In the genomic region with DNA sequence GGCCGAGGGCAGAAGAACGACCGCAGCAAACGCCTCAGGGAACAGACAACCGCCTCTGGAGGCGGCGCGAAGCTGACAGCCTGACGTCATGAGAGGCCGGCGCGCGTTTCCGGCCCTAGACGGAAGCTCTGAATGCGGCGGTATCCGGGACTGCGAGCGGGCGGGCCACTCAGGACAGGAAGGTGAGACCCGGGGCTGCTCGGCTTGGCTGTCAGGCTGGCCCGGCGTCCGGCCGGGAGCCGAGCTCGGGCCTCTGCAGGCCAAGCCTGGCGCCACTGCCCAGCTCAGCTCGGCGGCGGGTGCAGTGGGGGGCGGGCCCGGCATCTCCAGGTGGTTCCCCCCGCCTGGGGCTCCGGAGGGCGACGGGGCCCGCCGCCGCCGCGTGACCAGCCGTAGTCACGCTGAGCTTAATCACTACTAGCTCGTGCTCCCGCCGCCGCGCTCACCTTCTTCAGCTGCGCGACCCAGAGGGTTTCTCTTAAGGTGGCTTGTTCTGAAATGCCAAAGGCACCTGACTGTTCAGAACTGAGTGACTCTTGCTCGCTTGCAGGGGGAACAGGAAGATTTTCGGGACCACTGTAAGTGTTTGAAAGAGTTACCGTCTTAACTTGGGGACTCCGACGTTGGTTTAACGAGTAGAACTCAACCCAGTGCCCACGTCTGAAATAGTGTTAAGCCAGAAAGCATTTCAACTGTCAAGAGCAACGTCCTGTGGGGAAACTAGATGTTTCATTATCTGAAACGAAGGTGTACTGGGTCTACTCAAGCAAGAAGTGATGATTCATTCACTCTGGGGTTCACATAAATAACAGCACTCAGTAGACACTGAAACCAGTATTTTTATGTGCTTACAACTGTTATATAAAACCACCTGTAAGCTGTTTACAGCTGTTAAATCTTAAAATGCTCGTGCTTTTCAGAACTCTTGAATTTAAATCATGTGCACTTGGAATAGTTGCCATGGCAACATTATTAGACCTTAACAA, we compare ENCODE assay signal across 8 mouse cellular contexts. TPM values are rescaled to one million over a fixed set of nuclear protein-coding genes. Genes with fewer than 3 reads are reported as not detected.
A peak's percentile ranks its signal among the peaks of the same experiment; 100 is the strongest.
DNase-seq lines count a peak whose midpoint lies in the region; ATAC-seq and TF ChIP-seq lines count a peak whose summit lies in the region.

A gene (minus strand): TSS at position 73 of the 986 bp plus-strand sequence.
A gene (plus strand): TSS at position 174 of the 986 bp plus-strand sequence.

- no peak for TF ChIP-seq EP300 in liver, embryonic 14.5 days (IDR thresholded peaks at IDR 0.05; ENCODE audit: low read depth)

- DNase-seq in CD4-positive, CD25-positive, alpha-beta regulatory T cell, adult 2 months (ENCODE audit: low read depth, low spot score), result peak; percentile 94
- peak; percentile 66 for DNase-seq in brain, embryonic 18.5 days (ENCODE audit: low read depth, low spot score)
- peak; percentile 95 for DNase-seq in kidney, postnatal 10 days
- DNase-seq in liver, embryonic 14.5 days (ENCODE audit: low read depth in 3 of 3, low spot score in 3 of 3), result peak; percentile 80 to 82 (median 80)
- DNase-seq in neural tube, embryonic 10.5 days (ENCODE audit: extremely low spot score, low spot score), result peak; percentile 93

- peaks cover 63% of the 10 kb centered on the region for H3K36me3 ChIP-seq in erythroblast, embryonic 14.5 days (ENCODE audit: control insufficient read depth)
- peaks cover 24% of the 10 kb centered on the region for H3K36me3 ChIP-seq in heart, embryonic 13.5 days
- H3K36me3 ChIP-seq in liver, embryonic 14.5 days (replicated peaks; ENCODE audit: control insufficient read depth, insufficient read depth, low read depth), result peaks cover 7% of the 10 kb centered on the region
- H3K36me3 ChIP-seq in stomach, embryonic 15.5 days, result no peaks in the 10 kb centered on the region

- peak; percentile 33; the same call in 1 of the 2 replicates for TF ChIP-seq CTCF in liver, embryonic 14.5 days (IDR thresholded peaks at IDR 0.05; ENCODE audit: low read depth)

- peak within 1 kb of the TSS; percentile 88 for H3K9ac ChIP-seq in heart, embryonic 13.5 days
- peak within 1 kb of the TSS; percentile 95 for H3K9ac ChIP-seq in liver, embryonic 14.5 days (replicated peaks)
- H3K9ac ChIP-seq in stomach, embryonic 15.5 days, result peak within 1 kb of the TSS; percentile 69

- peak; percentile 95 for ATAC-seq in heart, embryonic 13.5 days (ENCODE audit: extremely low read depth, insufficient number of reproducible peaks, low FRiP score, low TSS enrichment)
- peak; percentile 97 for ATAC-seq in liver, embryonic 14.5 days (ENCODE audit: insufficient read depth)
- peak; percentile 98 for ATAC-seq in stomach, embryonic 15.5 days (ENCODE audit: insufficient read depth, low FRiP score, low read depth)

- H3K4me1 ChIP-seq in erythroblast, embryonic 14.5 days (ENCODE audit: control insufficient read depth), result peaks cover 34% of the 10 kb centered on the region
- peaks cover 30% of the 10 kb centered on the region for H3K4me1 ChIP-seq in heart, embryonic 13.5 days
- H3K4me1 ChIP-seq in liver, embryonic 14.5 days (replicated peaks; ENCODE audit: control insufficient read depth in 2 of 2, insufficient read depth in 2 of 2, low read length in 1 of 2), result peaks cover 13 to 22% of the 10 kb centered on the region in 2 experiments
- H3K4me1 ChIP-seq in stomach, embryonic 15.5 days, result peaks cover 11% of the 10 kb centered on the region

- peak within 1 kb of the TSS; percentile 93 for H3K27ac ChIP-seq in heart, embryonic 13.5 days (replicated peaks)
- H3K27ac ChIP-seq in liver, embryonic 14.5 days, result peak within 1 kb of the TSS; percentile 77
- H3K27ac ChIP-seq in stomach, embryonic 15.5 days, result peak within 1 kb of the TSS; percentile 94

- peak within 1 kb of the TSS; percentile 92 for H3K4me2 ChIP-seq in heart, embryonic 13.5 days
- H3K4me2 ChIP-seq in liver, embryonic 14.5 days (ENCODE audit: low read depth), result peak within 1 kb of the TSS; percentile 86
- H3K4me2 ChIP-seq in stomach, embryonic 15.5 days, result peak within 1 kb of the TSS; percentile 72

- peak within 1 kb of the TSS; percentile 76 for H3K4me3 ChIP-seq in erythroblast, embryonic 14.5 days (replicated peaks)
- H3K4me3 ChIP-seq in heart, embryonic 13.5 days, result peak within 1 kb of the TSS; percentile 71
- H3K4me3 ChIP-seq in liver, embryonic 14.5 days (ENCODE audit: insufficient read depth in 1 of 2, low read depth in 2 of 2, low read length in 2 of 2), result peak within 1 kb of the TSS; percentile 77 to 98
- H3K4me3 ChIP-seq in stomach, embryonic 15.5 days (replicated peaks), result peak within 1 kb of the TSS; percentile 80

- WGBS in heart, embryonic 13.5 days, result under 1% methylated on average over 62 of the region's 63 CpGs
- WGBS in liver, embryonic 14.5 days (ENCODE audit: insufficient replicate concordance), result under 1% methylated on average over 63 of the region's 63 CpGs
- under 1% methylated on average over 62 of the region's 63 CpGs for WGBS in stomach, embryonic 15.5 days

- no peaks in the 10 kb centered on the region for H3K9me3 ChIP-seq in erythroblast, embryonic 14.5 days (ENCODE audit: control insufficient read depth, low read length)
- no peaks in the 10 kb centered on the region for H3K9me3 ChIP-seq in heart, embryonic 13.5 days
- H3K9me3 ChIP-seq in liver, embryonic 14.5 days (ENCODE audit: control insufficient read depth, low read length), result no peaks in the 10 kb centered on the region
- no peaks in the 10 kb centered on the region for H3K9me3 ChIP-seq in stomach, embryonic 15.5 days

- H3K27me3 ChIP-seq in erythroblast, embryonic 14.5 days (ENCODE audit: control insufficient read depth), result no peaks in the 10 kb centered on the region
- no peaks in the 10 kb centered on the region for H3K27me3 ChIP-seq in heart, embryonic 13.5 days (replicated peaks)
- no peaks in the 10 kb centered on the region for H3K27me3 ChIP-seq in liver, embryonic 14.5 days (ENCODE audit: control insufficient read depth, insufficient read depth, low read length)
- no peaks in the 10 kb centered on the region for H3K27me3 ChIP-seq in stomach, embryonic 15.5 days (replicated peaks)

RNA-seq across cellular contexts. Expression of the first gene that starts in this region (rescaled TPM):
- 0.09 TPM in 1 of 2 replicates, not detected in the other for polyA plus RNA-seq in erythroblast, embryonic 14.5 days (2012)
- 17.9 and 18.3 TPM in 2 replicates for polyA plus RNA-seq in heart, embryonic 13.5 days (2015; fragmentation: Nextera tagmentation; extraction: Ambion mirVana)
- 1.1 and 1.8 TPM in 2 replicates for polyA plus RNA-seq in liver, embryonic 14.5 days (2012; rRNA removed)
- polyA plus RNA-seq in liver, embryonic 14.5 days (2014; fragmentation: Nextera tagmentation; extraction: Ambion mirVana), result 5.6 and 6.7 TPM in 2 replicates
- polyA plus RNA-seq in stomach, embryonic 15.5 days (2015; fragmentation: Nextera tagmentation; extraction: Ambion mirVana), result 20.7 and 25.0 TPM in 2 replicates

RNA-seq across cellular contexts. Expression of the second gene that starts in this region (rescaled TPM):
- 0.13 and 0.16 TPM in 2 replicates for polyA plus RNA-seq in erythroblast, embryonic 14.5 days (2012)
- polyA plus RNA-seq in heart, embryonic 13.5 days (2015; fragmentation: Nextera tagmentation; extraction: Ambion mirVana), result 6.8 and 7.5 TPM in 2 replicates
- polyA plus RNA-seq in liver, embryonic 14.5 days (2012; rRNA removed), result 2.0 TPM in 2 replicates
- 6.6 and 6.7 TPM in 2 replicates for polyA plus RNA-seq in liver, embryonic 14.5 days (2014; fragmentation: Nextera tagmentation; extraction: Ambion mirVana)
- polyA plus RNA-seq in stomach, embryonic 15.5 days (2015; fragmentation: Nextera tagmentation; extraction: Ambion mirVana), result 12.2 and 12.9 TPM in 2 replicates

Comparison
In these comparisons a context has a peak if more than half of its experiments do, and no peak if none do; other contexts are left out.
1. Peak in every context shown above with its lines: DNase-seq, ATAC-seq, H3K4me3 ChIP-seq and H3K27ac ChIP-seq.